Mouse (Mus musculus): ENCODE results near the gene 4933400A11Rik. TPM values are rescaled to one million over a fixed set of nuclear protein-coding genes. Genes with fewer than 3 reads are reported as not detected.

The 4933400A11Rik gene
- polyA plus RNA-seq (2015; fragmentation: Nextera tagmentation; extraction: Ambion mirVana) = 0.15 and 0.29 TPM in 2 replicates

DNA sequence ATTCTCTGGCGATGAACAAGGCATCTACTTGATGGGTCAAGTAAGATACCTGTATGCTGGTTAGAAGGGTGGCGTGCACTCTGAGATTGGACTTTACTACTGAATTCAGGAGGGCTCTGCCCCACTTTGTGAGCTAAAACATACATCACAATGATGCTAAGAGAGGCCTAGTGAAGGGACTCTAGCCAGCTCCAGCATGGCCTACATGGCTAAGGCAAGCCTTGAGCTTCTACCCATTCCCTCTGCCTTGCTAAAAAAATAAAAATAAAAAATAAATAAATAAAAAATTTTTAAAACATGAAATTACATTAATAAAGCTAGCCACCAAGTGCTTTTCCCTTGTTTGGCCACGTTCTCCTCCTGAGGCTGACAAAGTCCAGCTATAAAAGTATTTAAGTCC, at the start of gene 4933400A11Rik:
Gene 4933400A11Rik (minus strand): TSS at position 101 of the 400 bp plus-strand sequence.
- no peak within 1 kb of the TSS for H3K4me2 ChIP-seq (ENCODE audit: low read depth, low read length)
- no peaks in the 10 kb centered on the region for H3K27me3 ChIP-seq (replicated peaks; ENCODE audit: control insufficient read depth, insufficient read depth, low read length)
- no peak for ATAC-seq
- H3K36me3 ChIP-seq (ENCODE audit: control insufficient read depth, insufficient read depth, low read length) = no peaks in the 10 kb centered on the region
- no peak within 1 kb of the TSS for H3K27ac ChIP-seq (ENCODE audit: low read length)
- 94% methylated on average over 3 of the region's 3 CpGs for WGBS
- no peak within 1 kb of the TSS for H3K4me3 ChIP-seq (ENCODE audit: low read length)
- H3K9me3 ChIP-seq (ENCODE audit: control insufficient read depth, low read length) = no peaks in the 10 kb centered on the region
- H3K9ac ChIP-seq (ENCODE audit: low read depth, low read length) = no peak within 1 kb of the TSS
- H3K4me1 ChIP-seq (ENCODE audit: control insufficient read depth, insufficient read depth, low read length) = no peaks in the 10 kb centered on the region

DNA sequence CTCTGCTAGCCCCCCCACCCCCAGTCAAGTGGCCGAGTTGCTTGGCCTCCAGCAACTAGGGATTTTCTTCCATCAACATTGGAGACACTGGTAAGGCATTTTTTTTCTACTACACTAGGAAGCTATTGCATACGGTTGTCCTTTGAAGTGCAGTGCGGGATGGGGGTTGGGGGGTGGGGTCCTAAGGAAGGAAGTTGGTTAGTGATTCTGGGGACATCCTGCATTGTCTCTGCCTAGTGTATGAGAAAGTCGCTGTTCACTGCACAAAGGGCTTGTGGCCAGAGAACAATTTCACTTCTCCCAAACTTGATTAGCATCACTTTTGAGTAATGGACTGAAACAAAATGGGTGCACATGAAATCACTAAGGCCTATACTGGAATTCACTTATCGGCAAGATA, 48.7 kb upstream of the 4933400A11Rik start:
- H3K36me3 ChIP-seq (ENCODE audit: control insufficient read depth, insufficient read depth, low read length) = no peaks in the 10 kb centered on the region
- H3K27ac ChIP-seq (ENCODE audit: low read length) = no peak overlapping the region
- H3K9me3 ChIP-seq (ENCODE audit: control insufficient read depth, low read length) = no peaks in the 10 kb centered on the region
- no peak overlapping the region for H3K4me3 ChIP-seq (ENCODE audit: low read length)
- WGBS = 41% methylated on average over 5 of the region's 5 CpGs
- no peak overlapping the region for H3K4me2 ChIP-seq (ENCODE audit: low read depth, low read length)
- H3K4me1 ChIP-seq (ENCODE audit: control insufficient read depth, insufficient read depth, low read length) = no peaks in the 10 kb centered on the region
- H3K27me3 ChIP-seq (replicated peaks; ENCODE audit: control insufficient read depth, insufficient read depth, low read length) = 0 out of 2 replicates have a peak, but pooled peaks cover 3% of the 10 kb centered on the region
- H3K9ac ChIP-seq (ENCODE audit: low read depth, low read length) = no peak overlapping the region
- no peak for ATAC-seq

DNA sequence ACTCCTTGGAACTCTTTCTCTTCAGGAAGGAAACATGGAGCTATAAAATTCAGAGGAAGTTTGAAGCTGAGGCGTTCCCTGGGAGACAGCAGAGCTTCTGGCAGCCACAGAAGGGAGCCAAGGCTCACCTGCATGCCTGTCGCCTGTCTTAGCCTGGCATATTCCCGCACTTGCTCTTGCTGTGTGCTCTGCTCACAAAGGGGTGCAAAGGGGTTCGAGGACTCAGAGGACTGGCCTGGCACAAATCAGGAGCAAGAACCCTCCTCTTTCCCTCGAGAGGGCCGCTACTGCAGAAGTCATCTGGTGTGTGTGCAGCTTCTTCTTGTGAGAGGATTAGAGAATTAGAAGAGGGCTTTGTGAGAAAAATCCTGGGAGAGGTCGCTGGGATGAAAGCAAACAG, 48.3 kb upstream of the 4933400A11Rik start:
- H3K9ac ChIP-seq (ENCODE audit: low read depth, low read length) = no peak overlapping the region
- no peak overlapping the region for H3K4me2 ChIP-seq (ENCODE audit: low read depth, low read length)
- H3K27ac ChIP-seq (ENCODE audit: low read length) = no peak overlapping the region
- ATAC-seq = no peak
- H3K27me3 ChIP-seq (replicated peaks; ENCODE audit: control insufficient read depth, insufficient read depth, low read length) = 0 out of 2 replicates have a peak, but pooled peaks cover 3% of the 10 kb centered on the region
- WGBS = 46% methylated on average over 7 of the region's 7 CpGs
- no peaks in the 10 kb centered on the region for H3K4me1 ChIP-seq (ENCODE audit: control insufficient read depth, insufficient read depth, low read length)
- H3K4me3 ChIP-seq (ENCODE audit: low read length) = no peak overlapping the region
- no peaks in the 10 kb centered on the region for H3K9me3 ChIP-seq (ENCODE audit: control insufficient read depth, low read length)
- H3K36me3 ChIP-seq (ENCODE audit: control insufficient read depth, insufficient read depth, low read length) = no peaks in the 10 kb centered on the region

DNA sequence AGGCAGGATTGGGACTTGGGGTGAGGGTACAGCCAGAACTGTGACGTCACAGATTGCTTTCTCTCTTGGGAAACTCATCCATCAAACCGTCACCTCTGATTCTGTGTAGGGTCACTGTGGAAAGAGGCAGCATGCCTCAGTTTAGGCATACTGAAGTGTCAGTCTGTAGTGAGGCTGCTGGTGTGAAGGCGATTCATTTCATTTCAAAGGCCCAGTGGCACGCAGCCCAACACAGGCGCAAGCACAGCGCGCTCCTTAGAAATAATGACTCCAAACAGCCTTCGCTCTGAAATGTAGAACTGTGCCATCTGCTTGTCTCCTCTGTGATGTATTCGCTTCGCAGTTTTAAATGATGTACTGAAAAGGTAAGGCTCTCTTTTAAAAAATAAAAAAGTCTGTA, 47.5 kb upstream of the 4933400A11Rik start:
- 63% methylated on average over 10 of the region's 10 CpGs for WGBS
- H3K27ac ChIP-seq (ENCODE audit: low read length) = no peak overlapping the region
- ATAC-seq = no peak
- H3K4me2 ChIP-seq (ENCODE audit: low read depth, low read length) = no peak overlapping the region
- no peaks in the 10 kb centered on the region for H3K4me1 ChIP-seq (ENCODE audit: control insufficient read depth, insufficient read depth, low read length)
- no peak overlapping the region for H3K9ac ChIP-seq (ENCODE audit: low read depth, low read length)
- H3K27me3 ChIP-seq (replicated peaks; ENCODE audit: control insufficient read depth, insufficient read depth, low read length) = 0 out of 2 replicates have a peak, but pooled peaks cover 3% of the 10 kb centered on the region
- H3K9me3 ChIP-seq (ENCODE audit: control insufficient read depth, low read length) = no peaks in the 10 kb centered on the region
- H3K4me3 ChIP-seq (ENCODE audit: low read length) = no peak overlapping the region
- no peaks in the 10 kb centered on the region for H3K36me3 ChIP-seq (ENCODE audit: control insufficient read depth, insufficient read depth, low read length)

DNA sequence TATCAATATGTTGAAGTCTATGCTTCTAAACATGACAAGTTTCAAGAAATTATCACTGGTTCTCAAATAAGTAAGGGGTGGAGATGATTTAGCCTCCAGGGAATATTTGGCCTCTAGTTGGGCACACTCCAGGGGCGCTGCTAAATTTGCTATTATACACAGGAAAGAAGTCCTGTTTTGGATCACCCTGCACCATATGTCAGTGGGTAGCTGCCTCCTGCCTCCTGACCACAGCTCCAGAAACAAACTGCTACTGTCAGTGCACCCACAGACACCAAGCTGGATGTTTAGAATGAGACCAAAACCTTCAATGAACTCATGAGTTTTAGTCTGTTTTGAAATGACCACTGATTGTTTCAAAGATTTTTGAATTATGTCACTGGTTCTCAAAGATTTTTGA, 34.2 kb upstream of the 4933400A11Rik start:
- no peaks in the 10 kb centered on the region for H3K9me3 ChIP-seq (ENCODE audit: control insufficient read depth, low read length)
- H3K27ac ChIP-seq (ENCODE audit: low read length) = no peak overlapping the region
- H3K36me3 ChIP-seq (ENCODE audit: control insufficient read depth, insufficient read depth, low read length) = no peaks in the 10 kb centered on the region
- no peak for ATAC-seq
- H3K27me3 ChIP-seq (replicated peaks; ENCODE audit: control insufficient read depth, insufficient read depth, low read length) = no peaks in the 10 kb centered on the region
- WGBS = 58% methylated on average over 1 of the region's 1 CpGs
- H3K4me3 ChIP-seq (ENCODE audit: low read length) = no peak overlapping the region
- H3K4me2 ChIP-seq (ENCODE audit: low read depth, low read length) = no peak overlapping the region
- H3K4me1 ChIP-seq (ENCODE audit: control insufficient read depth, insufficient read depth, low read length) = no peaks in the 10 kb centered on the region
- H3K9ac ChIP-seq (ENCODE audit: low read depth, low read length) = no peak overlapping the region

DNA sequence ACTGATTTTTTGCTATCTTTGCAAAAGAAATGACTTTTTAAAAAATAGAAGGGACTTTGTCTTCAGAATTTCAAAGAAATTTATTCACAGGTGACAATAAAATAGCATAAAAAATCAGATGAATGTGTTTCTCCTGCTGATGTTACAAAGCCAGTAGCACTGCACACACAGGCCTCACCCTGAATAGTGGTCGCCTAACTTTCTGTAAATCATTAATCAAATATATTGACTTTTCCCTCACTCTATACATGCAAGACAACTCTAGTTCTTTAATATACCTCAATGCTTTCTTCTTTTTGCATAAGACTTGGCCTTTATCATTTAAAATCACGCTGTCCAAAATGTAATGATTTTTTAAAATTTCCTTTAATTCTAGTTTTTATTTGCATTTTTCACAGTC, 32.3 kb upstream of the 4933400A11Rik start:
- WGBS = 67% methylated on average over 2 of the region's 2 CpGs
- Histone ChIP-seq H3K36me3 (ENCODE audit: control insufficient read depth, insufficient read depth, low read length) (no peaks in the 10 kb centered on the region), H3K9me3 (ENCODE audit: control insufficient read depth, low read length) (no peaks in the 10 kb centered on the region), H3K4me1 (ENCODE audit: control insufficient read depth, insufficient read depth, low read length) (no peaks in the 10 kb centered on the region), H3K27ac (ENCODE audit: low read length) (no peak overlapping the region), H3K9ac (ENCODE audit: low read depth, low read length) (no peak overlapping the region), H3K4me3 (ENCODE audit: low read length) (no peak overlapping the region), H3K27me3 (replicated peaks; ENCODE audit: control insufficient read depth, insufficient read depth, low read length) (no peaks in the 10 kb centered on the region), H3K4me2 (ENCODE audit: low read depth, low read length) (no peak overlapping the region)
- ATAC-seq = peak; percentile 81

DNA sequence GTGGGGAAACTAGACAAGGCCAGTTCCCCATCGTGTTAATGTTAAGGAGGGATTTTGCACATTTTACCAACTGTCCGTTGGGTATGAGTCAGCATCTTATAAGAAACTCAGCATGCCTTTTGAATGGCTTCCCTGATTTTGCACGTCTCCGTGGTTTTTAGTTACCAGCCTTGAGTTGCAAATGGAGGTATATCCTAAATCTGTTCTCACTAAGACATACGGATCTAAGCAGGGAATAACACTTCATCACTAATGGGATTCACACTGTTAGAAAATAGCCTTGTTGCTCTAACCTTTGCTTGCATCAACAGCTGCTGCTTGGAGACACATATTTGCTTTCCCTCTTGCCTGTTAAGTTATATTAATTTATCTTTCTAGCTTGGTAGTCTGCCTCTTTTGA, 31.9 kb upstream of the 4933400A11Rik start:
- no peak for ATAC-seq
- H3K9ac ChIP-seq (ENCODE audit: low read depth, low read length) = no peak overlapping the region

DNA sequence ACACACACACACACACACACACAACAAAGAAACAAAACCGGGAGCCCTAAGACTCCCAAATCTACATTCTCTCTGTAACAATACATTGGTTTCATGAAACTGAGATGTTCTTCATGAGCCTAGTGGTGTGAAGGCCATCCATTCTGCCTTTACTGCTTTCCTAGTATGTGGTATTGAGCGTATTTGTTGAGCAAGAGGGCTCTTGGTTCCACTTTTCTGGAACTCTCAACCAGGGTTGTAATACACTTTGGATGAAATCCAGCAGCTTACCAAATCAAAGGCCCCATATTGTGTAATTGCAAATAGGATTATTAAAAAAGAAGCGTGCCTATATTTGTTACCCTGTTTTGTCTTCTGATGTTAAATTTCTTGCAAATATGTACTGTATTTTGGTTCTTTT, 28.3 kb upstream of the 4933400A11Rik start:
- no peaks in the 10 kb centered on the region for H3K27me3 ChIP-seq (replicated peaks; ENCODE audit: control insufficient read depth, insufficient read depth, low read length)
- ATAC-seq = no peak
- 89% methylated on average over 3 of the region's 3 CpGs for WGBS
- no peak overlapping the region for H3K4me2 ChIP-seq (ENCODE audit: low read depth, low read length)
- H3K36me3 ChIP-seq (ENCODE audit: control insufficient read depth, insufficient read depth, low read length) = no peaks in the 10 kb centered on the region
- no peak overlapping the region for H3K9ac ChIP-seq (ENCODE audit: low read depth, low read length)
- H3K4me1 ChIP-seq (ENCODE audit: control insufficient read depth, insufficient read depth, low read length) = no peaks in the 10 kb centered on the region
- H3K4me3 ChIP-seq (ENCODE audit: low read length) = no peak overlapping the region
- no peaks in the 10 kb centered on the region for H3K9me3 ChIP-seq (ENCODE audit: control insufficient read depth, low read length)
- H3K27ac ChIP-seq (ENCODE audit: low read length) = no peak overlapping the region

More for the DNA sequence above, 31.9 kb upstream of the 4933400A11Rik start:
- no peaks in the 10 kb centered on the region for H3K9me3 ChIP-seq (ENCODE audit: control insufficient read depth, low read length)
- no peaks in the 10 kb centered on the region for H3K4me1 ChIP-seq (ENCODE audit: control insufficient read depth, insufficient read depth, low read length)
- H3K27me3 ChIP-seq (replicated peaks; ENCODE audit: control insufficient read depth, insufficient read depth, low read length) = no peaks in the 10 kb centered on the region
- H3K4me3 ChIP-seq (ENCODE audit: low read length) = no peak overlapping the region
- H3K4me2 ChIP-seq (ENCODE audit: low read depth, low read length) = no peak overlapping the region
- no peaks in the 10 kb centered on the region for H3K36me3 ChIP-seq (ENCODE audit: control insufficient read depth, insufficient read depth, low read length)
- H3K27ac ChIP-seq (ENCODE audit: low read length) = no peak overlapping the region
- WGBS = 59% methylated on average over 5 of the region's 5 CpGs

DNA sequence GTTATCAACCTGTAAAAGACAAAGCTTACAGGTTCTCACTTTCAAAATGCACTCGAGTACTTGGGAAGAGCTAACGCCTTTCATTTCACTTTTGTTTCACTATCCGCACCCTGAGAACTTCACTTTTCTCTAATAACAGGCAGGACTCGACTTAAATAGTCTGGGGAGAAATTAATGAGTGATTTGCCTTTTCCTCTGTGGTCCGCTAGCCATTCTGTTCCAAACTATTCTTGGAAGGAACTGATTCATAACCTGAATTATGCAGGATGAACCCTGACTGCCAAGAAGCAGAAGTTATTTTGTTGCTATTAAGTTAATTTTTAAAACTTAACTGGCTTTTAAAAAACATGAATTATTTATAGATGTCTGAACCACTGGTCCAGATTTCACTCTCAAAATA, 26.4 kb upstream of the 4933400A11Rik start:
- H3K4me1 ChIP-seq (ENCODE audit: control insufficient read depth, insufficient read depth, low read length) = no peaks in the 10 kb centered on the region
- no peaks in the 10 kb centered on the region for H3K9me3 ChIP-seq (ENCODE audit: control insufficient read depth, low read length)
- H3K4me3 ChIP-seq (ENCODE audit: low read length) = no peak overlapping the region
- H3K27ac ChIP-seq (ENCODE audit: low read length) = no peak overlapping the region
- 63% methylated on average over 5 of the region's 5 CpGs for WGBS
- no peaks in the 10 kb centered on the region for H3K36me3 ChIP-seq (ENCODE audit: control insufficient read depth, insufficient read depth, low read length)
- no peak overlapping the region for H3K9ac ChIP-seq (ENCODE audit: low read depth, low read length)
- H3K27me3 ChIP-seq (replicated peaks; ENCODE audit: control insufficient read depth, insufficient read depth, low read length) = no peaks in the 10 kb centered on the region
- H3K4me2 ChIP-seq (ENCODE audit: low read depth, low read length) = no peak overlapping the region
- no peak for ATAC-seq

DNA sequence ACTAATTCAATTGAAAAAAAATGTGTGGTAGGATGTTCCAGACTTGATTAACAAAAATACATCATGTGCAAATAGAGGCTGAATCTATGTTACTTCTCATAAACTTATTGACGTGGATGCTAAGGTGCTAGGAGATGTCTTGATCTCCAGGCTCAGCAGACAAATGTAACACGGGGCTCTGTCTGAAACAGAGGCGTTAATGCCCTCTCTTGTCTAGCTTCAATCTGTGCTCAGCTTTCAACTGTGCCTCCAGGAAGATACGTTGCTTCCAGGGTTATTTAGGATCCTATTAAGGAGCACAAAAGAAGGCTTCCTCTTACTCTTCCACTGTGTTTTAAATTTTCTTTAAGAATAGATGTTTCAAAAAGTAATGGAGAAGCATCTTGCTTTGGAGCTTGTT, 20.8 kb upstream of the 4933400A11Rik start:
- Histone ChIP-seq H3K4me2 (ENCODE audit: low read depth, low read length) (no peak overlapping the region), H3K4me3 (ENCODE audit: low read length) (no peak overlapping the region), H3K27ac (ENCODE audit: low read length) (no peak overlapping the region), H3K9me3 (ENCODE audit: control insufficient read depth, low read length) (no peaks in the 10 kb centered on the region), H3K9ac (ENCODE audit: low read depth, low read length) (no peak overlapping the region), H3K27me3 (replicated peaks; ENCODE audit: control insufficient read depth, insufficient read depth, low read length) (no peaks in the 10 kb centered on the region), H3K4me1 (ENCODE audit: control insufficient read depth, insufficient read depth, low read length) (no peaks in the 10 kb centered on the region), H3K36me3 (ENCODE audit: control insufficient read depth, insufficient read depth, low read length) (no peaks in the 10 kb centered on the region)
- 60% methylated on average over 4 of the region's 4 CpGs for WGBS
- ATAC-seq = no peak

Data from intestine, embryonic 16.5 days (tissue).